Mouse (Mus musculus): ENCODE measurements at regions not wholly inside any gene's neighbourhood (a gene's known extent, or its start where the extent isn't known, plus 50 kb on each side); places are given as distances from the start of the nearest gene placed in this dataset.

- DNase-seq (ENCODE audit: extremely low spot score) = no peak
Observed at GRCm38 (mm10) chr8:44765194-44765593, 170.1 kb upstream of the Fat1 start.

GRCm38 (mm10) chr8:44765677-44766076 is 169.6 kb upstream of the Fat1 start:
- DNase-seq (ENCODE audit: extremely low spot score) = no peak

DNA sequence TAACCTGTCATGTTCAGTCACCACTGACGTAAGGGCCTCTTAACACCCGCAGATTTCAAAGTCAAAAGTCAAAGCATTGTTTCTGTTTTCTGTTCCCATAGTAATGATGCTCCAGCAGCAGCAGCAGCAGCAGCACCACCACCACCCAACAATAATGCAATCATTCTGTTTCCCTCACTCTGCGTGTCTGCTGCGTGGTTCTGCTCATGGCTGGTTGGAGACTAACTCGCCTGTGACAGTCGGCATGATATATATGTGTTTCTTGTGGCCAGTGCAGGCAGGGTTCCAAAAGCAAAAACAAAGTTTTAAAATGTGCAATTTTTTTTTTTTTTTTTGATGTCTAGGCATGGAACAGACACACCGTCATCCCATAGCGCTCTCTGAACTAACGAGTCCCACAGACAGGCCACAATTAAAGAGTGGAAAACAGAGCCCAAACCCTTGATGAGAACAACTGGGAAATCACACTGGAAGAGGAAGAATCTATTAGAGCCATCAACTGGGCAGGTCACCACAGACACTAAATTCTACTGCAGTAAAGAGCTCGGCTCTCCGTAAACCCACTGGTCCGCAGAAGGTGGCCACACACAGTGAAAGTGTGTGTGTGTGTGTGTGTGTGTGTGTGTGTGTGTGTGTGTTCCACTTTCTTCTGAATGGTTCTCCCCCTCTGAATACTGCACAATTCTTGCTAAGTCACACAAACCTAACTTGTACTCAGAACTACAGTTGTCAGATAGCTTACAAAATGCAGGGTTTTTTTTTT is 169.0 kb upstream of the Fat1 start:
- no peak for DNase-seq (ENCODE audit: extremely low spot score)

DNA sequence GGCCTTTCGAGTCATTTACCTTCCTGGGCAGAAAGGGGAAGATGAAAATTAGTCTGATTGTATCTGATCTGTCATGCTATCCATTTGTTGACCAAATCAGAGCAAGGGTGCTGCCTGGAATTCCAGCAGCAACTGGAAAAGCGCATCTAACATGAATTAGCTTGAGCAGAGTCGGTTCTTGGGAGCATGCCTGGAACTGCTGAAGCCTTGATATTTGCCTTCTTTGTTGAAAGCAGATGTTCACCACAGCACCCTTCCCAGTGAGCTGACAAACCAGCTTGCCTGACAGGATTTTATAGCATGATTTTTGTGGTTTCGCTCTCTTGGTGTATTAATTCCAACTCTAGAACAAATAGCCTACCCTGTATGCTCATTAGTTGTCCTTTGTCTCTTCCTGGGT is 168.0 kb upstream of the Fat1 start:
- no peak for DNase-seq (ENCODE audit: extremely low spot score)

- DNase-seq (ENCODE audit: extremely low spot score) = no peak
Observed at GRCm38 (mm10) chr8:44779212-44779611, 156.0 kb upstream of the Fat1 start.

DNA sequence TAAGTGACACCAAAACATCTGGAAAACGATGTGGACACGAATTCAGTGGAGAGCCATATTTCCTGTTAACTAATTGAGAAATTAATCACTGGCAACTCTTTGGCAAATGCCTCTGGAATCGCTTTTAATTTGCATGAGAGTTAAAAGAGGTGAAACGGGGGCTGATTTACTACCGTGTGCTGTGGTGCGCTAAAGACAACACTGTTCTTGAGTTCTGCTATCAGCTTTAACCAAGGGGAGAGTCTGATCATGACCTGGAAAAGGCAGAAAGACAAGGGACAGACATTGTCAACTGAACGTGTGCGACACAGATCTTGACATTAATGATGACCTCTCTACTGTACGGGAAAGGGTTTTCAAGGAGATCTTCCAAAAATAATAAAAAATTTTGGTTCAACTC is 152.8 kb upstream of the Fat1 start:
- no peak for DNase-seq (ENCODE audit: extremely low spot score)

- DNase-seq (ENCODE audit: extremely low spot score) = no peak
Observed at GRCm38 (mm10) chr8:44785161-44785560, 150.1 kb upstream of the Fat1 start.

- no peak for DNase-seq (ENCODE audit: extremely low spot score)
Observed at GRCm38 (mm10) chr8:44786740-44787139, 148.5 kb upstream of the Fat1 start.

DNA sequence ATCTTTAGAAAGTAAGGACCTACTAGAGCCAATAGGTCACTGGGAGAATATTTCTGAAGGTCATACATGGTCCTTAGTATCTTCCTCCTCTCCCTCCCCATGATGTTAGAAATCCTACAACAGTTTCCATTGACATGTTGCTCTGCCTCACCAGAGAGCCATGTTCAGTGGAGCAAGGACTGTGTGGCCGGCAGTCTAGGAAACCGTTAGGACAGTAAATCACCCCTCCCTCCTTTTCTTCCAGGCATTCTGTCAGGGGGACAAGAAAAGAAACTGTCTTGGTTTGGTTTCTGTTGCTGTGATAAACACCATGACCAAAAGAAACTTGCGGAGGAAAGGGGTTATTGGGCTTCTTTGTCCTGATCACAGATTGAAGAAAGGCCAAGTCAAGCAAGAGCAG is 147.0 kb upstream of the Fat1 start:
- DNase-seq (ENCODE audit: extremely low spot score) = no peak

- DNase-seq (ENCODE audit: extremely low spot score) = no peak
Observed at GRCm38 (mm10) chr8:44799513-44799912, 135.7 kb upstream of the Fat1 start.

DNA sequence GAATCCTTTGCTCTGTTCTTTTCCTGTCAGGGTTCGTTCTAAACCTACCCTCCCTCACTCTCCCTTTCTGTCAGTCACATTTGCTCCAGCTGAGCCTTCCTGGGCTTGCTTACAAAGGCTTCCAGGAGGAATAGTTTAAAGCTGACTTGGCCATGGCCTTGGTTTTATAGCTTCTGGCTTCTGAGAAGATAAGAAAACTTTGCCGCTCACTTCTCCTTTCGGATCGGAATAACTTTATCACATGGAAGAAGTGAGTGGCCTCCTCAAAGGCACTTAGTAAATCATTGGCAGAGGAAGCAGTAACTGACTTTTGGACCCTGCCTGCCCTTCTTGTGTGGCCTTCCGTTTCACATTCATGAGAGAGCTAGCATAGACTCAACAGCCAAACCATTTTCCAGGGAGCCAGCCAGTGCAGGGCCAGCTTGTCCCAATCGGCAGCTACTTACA is 134.4 kb upstream of the Fat1 start:
- no peak for DNase-seq (ENCODE audit: extremely low spot score)

GRCm38 (mm10) chr8:44801604-44802206 is 133.5 kb upstream of the Fat1 start:
- peak; percentile 20 for DNase-seq (ENCODE audit: extremely low spot score)

DNA sequence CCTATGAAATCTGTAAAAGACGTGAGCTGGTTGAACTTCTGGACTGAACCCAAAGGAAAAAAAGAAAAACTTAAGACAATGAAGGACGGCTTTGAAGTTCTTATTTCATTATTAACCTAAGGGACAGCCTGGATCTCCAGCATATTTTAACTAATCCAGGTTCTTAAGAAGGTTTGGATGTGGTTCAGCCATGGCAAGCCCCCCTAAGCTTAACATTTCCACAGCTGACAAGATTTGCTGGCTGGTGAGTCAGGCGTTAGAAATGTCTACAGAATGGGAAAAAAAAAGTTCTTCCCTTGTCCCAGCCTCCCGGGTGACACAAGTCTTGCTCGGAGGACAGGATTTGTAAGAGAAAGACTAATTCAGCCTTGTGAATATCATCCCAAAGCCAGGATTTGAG is 132.9 kb upstream of the Fat1 start:
- no peak for DNase-seq (ENCODE audit: extremely low spot score)

- no peak for DNase-seq (ENCODE audit: extremely low spot score)
Observed at GRCm38 (mm10) chr8:44804414-44805178, 130.7 kb upstream of the Fat1 start.

GRCm38 (mm10) chr8:44805179-44805815 is 129.9 kb upstream of the Fat1 start:
- DNase-seq (ENCODE audit: extremely low spot score) = no peak

DNA sequence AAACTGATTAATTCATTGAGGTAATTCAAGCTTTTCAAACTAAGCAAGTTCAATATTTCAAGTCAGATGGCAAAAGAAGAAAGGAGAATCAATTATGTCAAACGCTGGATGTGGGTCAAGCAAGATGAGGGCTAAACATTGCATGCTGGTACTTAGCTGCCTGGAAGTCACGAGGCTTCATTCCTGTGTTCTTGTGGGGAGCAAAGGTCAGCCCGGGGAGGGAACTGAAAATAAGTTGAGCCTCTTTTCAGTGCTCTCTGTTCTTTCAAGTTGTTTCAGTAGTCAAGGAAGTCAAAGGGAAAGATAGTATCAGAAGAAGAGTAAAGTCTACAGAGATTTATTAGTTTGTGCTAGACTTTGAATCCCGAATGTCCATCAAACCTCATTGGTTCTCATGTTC is 122.9 kb upstream of the Fat1 start:
- no peak for DNase-seq (ENCODE audit: extremely low spot score)

- no peak for DNase-seq (ENCODE audit: extremely low spot score)
Observed at GRCm38 (mm10) chr8:44817532-44818157, 117.6 kb upstream of the Fat1 start.

- no peak for DNase-seq (ENCODE audit: extremely low spot score)
Observed at GRCm38 (mm10) chr8:44819270-44819669, 116.0 kb upstream of the Fat1 start.

- no peak for DNase-seq (ENCODE audit: extremely low spot score)
Observed at GRCm38 (mm10) chr8:44819691-44820090, 115.6 kb upstream of the Fat1 start.

GRCm38 (mm10) chr8:44825183-44825757 is 110.0 kb upstream of the Fat1 start:
- DNase-seq (ENCODE audit: extremely low spot score) = no peak

- no peak for DNase-seq (ENCODE audit: extremely low spot score)
Observed at GRCm38 (mm10) chr8:44826936-44827335, 108.3 kb upstream of the Fat1 start.

Data from embryo, embryonic 9.5 days (tissue).